Mouse (Mus musculus): ENCODE data around the gene Dlx3.

GRCm38 (mm10) chr11:95153116-95153515, 33.2 kb downstream of the Dlx3 start:
- TF ChIP-seq POLR2A (IDR thresholded peaks at IDR 0.05; ENCODE audit: extremely low read depth, insufficient read depth, low read length) (no peak), CTCF (IDR thresholded peaks at IDR 0.05; ENCODE audit: extremely low read depth, insufficient read depth, low read length) (no peak)
